Mouse (Mus musculus) E14TG2a.4 (cell line): ENCODE measurements around the gene Ticrr.

Experiments used
- H3K27me3 ChIP-seq: 2 replicates; pipeline ENCODE4 v1.6.1; 2014; ENCODE audit warnings: low read length, control low read depth; ENCODE audit not compliant: insufficient read depth
- H3K36me3 ChIP-seq: 2 replicates; pipeline ENCODE4 v1.6.1; 2014; ENCODE audit warnings: low read length, control low read depth; ENCODE audit not compliant: insufficient read depth
- H3K4me1 ChIP-seq: replicated peaks from 2 replicates; pipeline ENCODE4 v1.6.1; 2014; ENCODE audit warnings: low read depth, low read length, control low read depth
- H3K4me3 ChIP-seq: replicated peaks from 2 replicates; pipeline ENCODE4 v1.5.1; 2014; ENCODE audit warnings: mild to moderate bottlenecking, low read length
- H3K9me3 ChIP-seq: 2 replicates; pipeline ENCODE4 v1.6.1; 2014; ENCODE audit warnings: low read length, control low read depth
- CTCF ChIP-seq: conservative IDR thresholded peaks from 2 replicates; pipeline ENCODE4 v1.5.1; 2014; ENCODE audit warnings: low read length
- NANOG ChIP-seq: IDR thresholded peaks from 2 replicates; pipeline ENCODE4 v1.6.1; 2014; ENCODE audit warnings: borderline replicate concordance, low read length, mixed read lengths
- POU5F1 ChIP-seq: IDR thresholded peaks from 2 replicates; pipeline ENCODE4 v1.6.1; 2014; ENCODE audit warnings: low read length, borderline replicate concordance

Gene Ticrr

DNA sequence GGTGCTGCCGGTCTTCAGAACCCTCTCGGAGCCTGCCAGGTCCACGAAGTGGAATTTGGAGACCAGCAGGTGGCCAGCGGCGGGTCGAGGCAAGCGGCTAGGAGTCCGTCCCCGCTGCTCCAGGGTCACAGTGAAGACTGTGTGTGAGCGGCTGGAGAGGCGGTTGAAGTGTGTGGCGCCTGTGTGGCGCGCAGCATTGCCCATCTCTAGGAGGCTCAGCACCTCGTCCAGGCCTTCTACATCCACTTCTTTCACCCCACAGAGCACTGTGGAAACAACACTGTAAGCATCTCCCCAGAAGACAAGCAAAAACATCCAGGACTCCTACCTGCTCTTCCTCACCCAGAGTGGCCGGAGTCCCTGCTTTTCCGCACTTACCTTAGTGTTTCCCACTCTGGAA is 50.8 kb downstream of the Ticrr start:
- no peaks in the 10 kb centered on the region for H3K9me3 ChIP-seq

GRCm38 (mm10) chr7:79715187-79715981 is 55.4 kb downstream of the Ticrr start, which contains the start of gene Kif7:
TSS of gene Kif7 (minus strand) at chr7:79715720.
- H3K9me3 ChIP-seq: no peaks in the 10 kb centered on the region
- peaks cover 18% of the 10 kb centered on the region for H3K36me3 ChIP-seq
- TF ChIP-seq POU5F1 (no peak), CTCF (no peak), NANOG (no peak)
- peaks cover 30% of the 10 kb centered on the region for H3K4me1 ChIP-seq
- H3K27me3 ChIP-seq: peaks cover 39% of the 10 kb centered on the region
- peak within 1 kb of the TSS; percentile 97 for H3K4me3 ChIP-seq

More for the DNA sequence above, 50.8 kb downstream of the Ticrr start:
- peak overlapping the region; percentile 75 for H3K4me3 ChIP-seq
- peaks cover 46% of the 10 kb centered on the region for H3K36me3 ChIP-seq
- peaks cover 42% of the 10 kb centered on the region for H3K27me3 ChIP-seq
- peaks cover 29% of the 10 kb centered on the region for H3K4me1 ChIP-seq
- no peak for TF ChIP-seq NANOG
- no peak for TF ChIP-seq POU5F1
- TF ChIP-seq CTCF: no peak

DNA sequence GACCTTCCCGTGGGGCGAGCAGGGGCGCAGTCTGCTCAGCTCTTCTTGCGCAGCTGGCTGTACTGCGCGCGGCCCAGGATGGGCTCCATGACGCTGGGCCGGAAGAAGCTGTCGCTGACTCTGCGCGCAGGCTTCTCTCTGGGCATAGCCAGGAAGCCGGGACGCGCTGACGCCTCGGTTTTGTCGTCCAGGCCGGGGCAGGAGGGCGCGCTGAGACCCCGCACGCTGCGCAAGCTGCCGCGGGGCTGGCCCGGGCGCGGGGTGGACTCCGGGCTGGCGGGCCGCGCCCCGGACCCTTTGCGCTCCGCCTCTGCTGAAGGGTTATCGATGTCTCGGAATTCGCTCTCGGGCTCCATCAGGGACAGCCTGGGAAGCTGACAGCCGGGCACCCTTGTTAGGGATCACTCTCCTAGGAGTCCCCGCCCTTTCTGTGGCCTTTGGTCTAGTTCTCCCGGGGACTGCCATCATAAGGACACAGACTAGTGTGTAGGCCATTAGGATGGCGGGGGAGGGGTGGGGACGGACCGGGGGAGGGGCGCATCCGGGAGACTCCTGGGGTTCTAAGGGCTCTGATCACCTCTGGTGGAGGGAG is 61.5 kb downstream of the Ticrr start:
- H3K4me3 ChIP-seq: peak overlapping the region; percentile 83
- H3K27me3 ChIP-seq: peaks cover 71% of the 10 kb centered on the region
- H3K36me3 ChIP-seq: no peaks in the 10 kb centered on the region
- TF ChIP-seq POU5F1: no peak
- no peak for TF ChIP-seq CTCF
- TF ChIP-seq NANOG: no peak
- peaks cover 13% of the 10 kb centered on the region for H3K4me1 ChIP-seq
- no peaks in the 10 kb centered on the region for H3K9me3 ChIP-seq

DNA sequence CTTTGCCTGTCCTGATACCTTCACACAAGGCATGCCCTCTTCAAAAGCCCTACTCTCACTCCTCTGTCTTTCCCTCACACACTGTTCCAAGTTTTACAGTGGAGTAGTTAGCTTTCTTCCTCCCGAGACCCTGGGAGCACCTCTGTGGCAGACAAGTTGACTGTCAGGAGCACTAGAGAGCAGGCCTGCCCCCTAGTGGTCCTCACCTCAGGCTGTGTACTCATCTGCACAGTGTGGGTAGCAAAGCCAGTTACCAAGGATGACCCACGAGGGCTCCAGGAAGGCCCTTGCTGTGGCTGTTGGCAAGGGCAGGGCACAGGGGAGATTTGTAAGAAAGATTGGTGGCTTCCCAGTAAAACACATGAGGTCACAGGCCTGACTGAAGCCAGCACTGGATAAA is 67.1 kb downstream of the Ticrr start:
- TF ChIP-seq POU5F1: no peak
- TF ChIP-seq CTCF: peak; percentile 70
- H3K4me3 ChIP-seq: no peak overlapping the region
- H3K36me3 ChIP-seq: no peaks in the 10 kb centered on the region
- no peaks in the 10 kb centered on the region for H3K9me3 ChIP-seq
- peaks cover 22% of the 10 kb centered on the region for H3K4me1 ChIP-seq
- peaks cover 50% of the 10 kb centered on the region for H3K27me3 ChIP-seq

- Histone ChIP-seq H3K4me3 (no peak overlapping the region), H3K4me1 (peaks cover 22% of the 10 kb centered on the region), H3K36me3 (no peaks in the 10 kb centered on the region), H3K9me3 (no peaks in the 10 kb centered on the region), H3K27me3 (peaks cover 44% of the 10 kb centered on the region)
- TF ChIP-seq CTCF (peak; percentile 95), NANOG (no peak), POU5F1 (no peak)
These were observed 68.2 kb downstream of the Ticrr start for GRCm38 (mm10) chr7:79728219-79728618.

GRCm38 (mm10) chr7:79729169-79729568 is 69.2 kb downstream of the Ticrr start:
- no peaks in the 10 kb centered on the region for H3K36me3 ChIP-seq
- no peaks in the 10 kb centered on the region for H3K9me3 ChIP-seq
- peaks cover 22% of the 10 kb centered on the region for H3K4me1 ChIP-seq
- H3K27me3 ChIP-seq: peaks cover 38% of the 10 kb centered on the region
- no peak for TF ChIP-seq NANOG
- TF ChIP-seq CTCF: peak; percentile 88
- no peak overlapping the region for H3K4me3 ChIP-seq

GRCm38 (mm10) chr7:79729743-79730370 is 69.9 kb downstream of the Ticrr start:
- Histone ChIP-seq H3K4me3 (no peak overlapping the region), H3K36me3 (peaks cover 4% of the 10 kb centered on the region; the same call in 1 of the 2 replicates), H3K27me3 (peaks cover 35% of the 10 kb centered on the region), H3K9me3 (no peaks in the 10 kb centered on the region), H3K4me1 (peaks cover 22% of the 10 kb centered on the region)
- no peak for TF ChIP-seq POU5F1
- TF ChIP-seq NANOG: no peak
- TF ChIP-seq CTCF: peak; percentile 22

- Histone ChIP-seq H3K4me3 (no peak overlapping the region), H3K27me3 (peaks cover 22% of the 10 kb centered on the region), H3K36me3 (peaks cover 11% of the 10 kb centered on the region), H3K4me1 (peaks cover 22% of the 10 kb centered on the region), H3K9me3 (no peaks in the 10 kb centered on the region)
- TF ChIP-seq POU5F1: no peak
- TF ChIP-seq CTCF: no peak
- no peak for TF ChIP-seq NANOG
These were observed 71.4 kb downstream of the Ticrr start for GRCm38 (mm10) chr7:79731438-79731837.
